Mouse (Mus musculus): ENCODE measurements around the gene Retreg3. TPM values are rescaled to one million over a fixed set of nuclear protein-coding genes. Genes with fewer than 3 reads are reported as not detected.

The Retreg3 gene
- total and polyA plus RNA-seq, 3 experiments, result 17.0 to 23.4 TPM; not detected in 1

Other genes starting within 250 kb of the Retreg3 start
- gene Stat3, start 180.4 kb downstream of the Retreg3 start, total RNA-seq (2012; rRNA removed), result 25.7 and 31.1 TPM in 2 replicates
- 100 to 1,000 TPM in 1 of 2 experiments, 10 to 100 TPM in 1; 64.7 to 249 TPM for gene Stat3, start 180.4 kb downstream of the Retreg3 start, polyA plus RNA-seq (2012; ENCODE audit: insufficient read depth in 1 of 2, insufficient read length in 2 of 2, low read depth in 1 of 2, low replicate concordance in 2 of 2, missing spikeins in 1 of 2)
- gene Cavin1, start 149.0 kb downstream of the Retreg3 start, total RNA-seq (2012; rRNA removed), result 2.9 and 3.4 TPM in 2 replicates
- gene Cavin1, start 149.0 kb downstream of the Retreg3 start, polyA plus RNA-seq (2012; ENCODE audit: insufficient read depth in 1 of 2, insufficient read length in 2 of 2, low read depth in 1 of 2, low replicate concordance in 2 of 2, missing spikeins in 1 of 2), result 1 to 10 TPM in 1 of 2 experiments, not detected in 1; 9.0 TPM
- gene Atp6v0a1, start 110.4 kb downstream of the Retreg3 start, total RNA-seq (2012; rRNA removed), result 12.8 and 20.8 TPM in 2 replicates
- gene Atp6v0a1, start 110.4 kb downstream of the Retreg3 start, polyA plus RNA-seq (2012; ENCODE audit: insufficient read depth in 1 of 2, insufficient read length in 2 of 2, low read depth in 1 of 2, low replicate concordance in 2 of 2, missing spikeins in 1 of 2), result 10 to 100 TPM in 1 of 2 experiments, not detected in 1; 23.2 TPM
- gene Naglu, start 49.9 kb downstream of the Retreg3 start, total RNA-seq (2012; rRNA removed), result 1.1 and 1.5 TPM in 2 replicates
- 1 to 10 TPM in 1 of 2 experiments, not detected in 1; 3.1 TPM for gene Naglu, start 49.9 kb downstream of the Retreg3 start, polyA plus RNA-seq (2012; ENCODE audit: insufficient read depth in 1 of 2, insufficient read length in 2 of 2, low read depth in 1 of 2, low replicate concordance in 2 of 2, missing spikeins in 1 of 2)
- gene Hsd17b1, start 41.5 kb downstream of the Retreg3 start, total RNA-seq (2012; rRNA removed), result not detected in 2 replicates
- not detected for gene Hsd17b1, start 41.5 kb downstream of the Retreg3 start, polyA plus RNA-seq (2012; ENCODE audit: insufficient read depth in 1 of 2, insufficient read length in 2 of 2, low read depth in 1 of 2, low replicate concordance in 2 of 2, missing spikeins in 1 of 2)
- gene Coasy, start 37.3 kb downstream of the Retreg3 start, total RNA-seq (2012; rRNA removed), result 34.8 and 42.9 TPM in 2 replicates
- 10 to 100 TPM in 1 of 2 experiments, not detected in 1; 44.2 TPM for gene Coasy, start 37.3 kb downstream of the Retreg3 start, polyA plus RNA-seq (2012; ENCODE audit: insufficient read depth in 1 of 2, insufficient read length in 2 of 2, low read depth in 1 of 2, low replicate concordance in 2 of 2, missing spikeins in 1 of 2)
- gene Mlx, start 32.6 kb downstream of the Retreg3 start, total RNA-seq (2012; rRNA removed), result 70.8 and 75.9 TPM in 2 replicates
- 10 to 100 TPM in 1 of 2 experiments, not detected in 1; 57.5 TPM for gene Mlx, start 32.6 kb downstream of the Retreg3 start, polyA plus RNA-seq (2012; ENCODE audit: insufficient read depth in 1 of 2, insufficient read length in 2 of 2, low read depth in 1 of 2, low replicate concordance in 2 of 2, missing spikeins in 1 of 2)
- 9.1 and 14.5 TPM in 2 replicates for gene Psmc3ip, start 24.5 kb downstream of the Retreg3 start, total RNA-seq (2012; rRNA removed)
- gene Psmc3ip, start 24.5 kb downstream of the Retreg3 start, polyA plus RNA-seq (2012; ENCODE audit: insufficient read depth in 1 of 2, insufficient read length in 2 of 2, low read depth in 1 of 2, low replicate concordance in 2 of 2, missing spikeins in 1 of 2), result 1 to 10 TPM in 1 of 2 experiments, not detected in 1; 8.2 TPM
- gene Tubg1, start within 50 bp of the Retreg3 start, total RNA-seq (2012; rRNA removed), result 60.0 and 68.1 TPM in 2 replicates
- 100 to 1,000 TPM; 125 to 183 TPM for gene Tubg1, start within 50 bp of the Retreg3 start, polyA plus RNA-seq (2012; ENCODE audit: insufficient read depth in 1 of 2, insufficient read length in 2 of 2, low read depth in 1 of 2, low replicate concordance in 2 of 2, missing spikeins in 1 of 2)
- not detected in 2 replicates for gene Tubg2, start 36.0 kb upstream of the Retreg3 start, total RNA-seq (2012; rRNA removed)
- gene Tubg2, start 36.0 kb upstream of the Retreg3 start, polyA plus RNA-seq (2012; ENCODE audit: insufficient read depth in 1 of 2, insufficient read length in 2 of 2, low read depth in 1 of 2, low replicate concordance in 2 of 2, missing spikeins in 1 of 2), result not detected
- not detected in 2 replicates for gene Cntnap1, start 50.6 kb upstream of the Retreg3 start, total RNA-seq (2012; rRNA removed)
- under 1 TPM in 1 of 2 experiments, not detected in 1; 0.01 TPM for gene Cntnap1, start 50.6 kb upstream of the Retreg3 start, polyA plus RNA-seq (2012; ENCODE audit: insufficient read depth in 1 of 2, insufficient read length in 2 of 2, low read depth in 1 of 2, low replicate concordance in 2 of 2, missing spikeins in 1 of 2)
- gene Plekhh3, start 51.5 kb upstream of the Retreg3 start, total RNA-seq (2012; rRNA removed), result 0.81 and 1.4 TPM in 2 replicates
- gene Plekhh3, start 51.5 kb upstream of the Retreg3 start, polyA plus RNA-seq (2012; ENCODE audit: insufficient read depth in 1 of 2, insufficient read length in 2 of 2, low read depth in 1 of 2, low replicate concordance in 2 of 2, missing spikeins in 1 of 2), result 1 to 10 TPM in 1 of 2 experiments, not detected in 1; 1.5 TPM
- not detected in 2 replicates for gene Ccr10, start 55.5 kb upstream of the Retreg3 start, total RNA-seq (2012; rRNA removed)
- not detected for gene Ccr10, start 55.5 kb upstream of the Retreg3 start, polyA plus RNA-seq (2012; ENCODE audit: insufficient read depth in 1 of 2, insufficient read length in 2 of 2, low read depth in 1 of 2, low replicate concordance in 2 of 2, missing spikeins in 1 of 2)
- 5.0 and 6.3 TPM in 2 replicates for gene Ezh1, start 106.6 kb upstream of the Retreg3 start, total RNA-seq (2012; rRNA removed)
- 1 to 10 TPM in 1 of 2 experiments, not detected in 1; 8.4 TPM for gene Ezh1, start 106.6 kb upstream of the Retreg3 start, polyA plus RNA-seq (2012; ENCODE audit: insufficient read depth in 1 of 2, insufficient read length in 2 of 2, low read depth in 1 of 2, low replicate concordance in 2 of 2, missing spikeins in 1 of 2)
- gene Ramp2, start 126.1 kb upstream of the Retreg3 start, total RNA-seq (2012; rRNA removed), result 0.12 TPM in 1 of 2 replicates, not detected in the other
- gene Ramp2, start 126.1 kb upstream of the Retreg3 start, polyA plus RNA-seq (2012; ENCODE audit: insufficient read depth in 1 of 2, insufficient read length in 2 of 2, low read depth in 1 of 2, low replicate concordance in 2 of 2, missing spikeins in 1 of 2), result not detected
- gene Vps25, start 133.8 kb upstream of the Retreg3 start, total RNA-seq (2012; rRNA removed), result 68.4 and 75.5 TPM in 2 replicates
- 100 to 1,000 TPM in 1 of 2 experiments, not detected in 1; 107 TPM for gene Vps25, start 133.8 kb upstream of the Retreg3 start, polyA plus RNA-seq (2012; ENCODE audit: insufficient read depth in 1 of 2, insufficient read length in 2 of 2, low read depth in 1 of 2, low replicate concordance in 2 of 2, missing spikeins in 1 of 2)
- gene Wnk4, start 140.7 kb upstream of the Retreg3 start, total RNA-seq (2012; rRNA removed), result 0.72 and 0.92 TPM in 2 replicates
- gene Wnk4, start 140.7 kb upstream of the Retreg3 start, polyA plus RNA-seq (2012; ENCODE audit: insufficient read depth in 1 of 2, insufficient read length in 2 of 2, low read depth in 1 of 2, low replicate concordance in 2 of 2, missing spikeins in 1 of 2), result 1 to 10 TPM in 1 of 2 experiments, not detected in 1; 3.4 TPM
- gene Cntd1, start 159.1 kb upstream of the Retreg3 start, total RNA-seq (2012; rRNA removed), result 2.4 TPM in 2 replicates
- under 1 TPM in 1 of 2 experiments, not detected in 1; 0.84 TPM for gene Cntd1, start 159.1 kb upstream of the Retreg3 start, polyA plus RNA-seq (2012; ENCODE audit: insufficient read depth in 1 of 2, insufficient read length in 2 of 2, low read depth in 1 of 2, low replicate concordance in 2 of 2, missing spikeins in 1 of 2)
- 294 and 325 TPM in 2 replicates for gene Coa3, start 159.2 kb upstream of the Retreg3 start, total RNA-seq (2012; rRNA removed)
- gene Coa3, start 159.2 kb upstream of the Retreg3 start, polyA plus RNA-seq (2012; ENCODE audit: insufficient read depth in 1 of 2, insufficient read length in 2 of 2, low read depth in 1 of 2, low replicate concordance in 2 of 2, missing spikeins in 1 of 2), result 100 to 1,000 TPM in 1 of 2 experiments, not detected in 1; 120 TPM
- 167 and 181 TPM in 2 replicates for gene Becn1, start 182.4 kb upstream of the Retreg3 start, total RNA-seq (2012; rRNA removed)
- gene Becn1, start 182.4 kb upstream of the Retreg3 start, polyA plus RNA-seq (2012; ENCODE audit: insufficient read depth in 1 of 2, insufficient read length in 2 of 2, low read depth in 1 of 2, low replicate concordance in 2 of 2, missing spikeins in 1 of 2), result 100 to 1,000 TPM in 1 of 2 experiments, not detected in 1; 122 TPM
- gene Psme3, start 196.3 kb upstream of the Retreg3 start, total RNA-seq (2012; rRNA removed), result 129 and 139 TPM in 2 replicates
- gene Psme3, start 196.3 kb upstream of the Retreg3 start, polyA plus RNA-seq (2012; ENCODE audit: insufficient read depth in 1 of 2, insufficient read length in 2 of 2, low read depth in 1 of 2, low replicate concordance in 2 of 2, missing spikeins in 1 of 2), result 100 to 1,000 TPM; 369 to 446 TPM
- gene Aoc2, start 205.2 kb upstream of the Retreg3 start, total RNA-seq (2012; rRNA removed), result 9.1 and 12.1 TPM in 2 replicates
- 10 to 100 TPM in 1 of 2 experiments, not detected in 1; 21.1 TPM for gene Aoc2, start 205.2 kb upstream of the Retreg3 start, polyA plus RNA-seq (2012; ENCODE audit: insufficient read depth in 1 of 2, insufficient read length in 2 of 2, low read depth in 1 of 2, low replicate concordance in 2 of 2, missing spikeins in 1 of 2)
- 0.62 and 0.69 TPM in 2 replicates for gene Aoc3, start 210.7 kb upstream of the Retreg3 start, total RNA-seq (2012; rRNA removed)
- gene Aoc3, start 210.7 kb upstream of the Retreg3 start, polyA plus RNA-seq (2012; ENCODE audit: insufficient read depth in 1 of 2, insufficient read length in 2 of 2, low read depth in 1 of 2, low replicate concordance in 2 of 2, missing spikeins in 1 of 2), result 1 to 10 TPM in 1 of 2 experiments, not detected in 1; 2.2 TPM
- not detected in 2 replicates for gene G6pc, start 247.7 kb upstream of the Retreg3 start, total RNA-seq (2012; rRNA removed)
- not detected for gene G6pc, start 247.7 kb upstream of the Retreg3 start, polyA plus RNA-seq (2012; ENCODE audit: insufficient read depth in 1 of 2, insufficient read length in 2 of 2, low read depth in 1 of 2, low replicate concordance in 2 of 2, missing spikeins in 1 of 2)

Measured in MEL (cell line).